Mouse (Mus musculus) left cerebral cortex, postnatal 4 days (tissue): ENCODE data around the gene Jpt1. TPM values are rescaled to one million over a fixed set of nuclear protein-coding genes. Genes with fewer than 3 reads are reported as not detected.

Experiments used
- DNase-seq: peaks from one replicate; pipeline ENCODE4 v3.0.0-alpha.2; 2022
- intact Hi-C: fragments of 180-260 bp; cut with DNase I; formaldehyde crosslinking; loops from one replicate; pipeline ENCODE4 v1.15.1; 2025
- microRNA-seq: library from miRNA; unstranded; fragments of <30 nt; microRNA quantifications from one replicate; pipeline ENCODE4 v1.2.0, GENCODE M21; 2022
- total RNA-seq, 2 experiments: library from RNA; stranded (reverse); gene quantifications; 2 replicates each; pipeline ENCODE4 v1.2.3; 2021

The Jpt1 gene
- total RNA-seq, 2 experiments from 2014 or later = 803 to 865 TPM

GRCm38 (mm10) chr11:115448075-115448474 is 66.1 kb downstream of the Jpt1 start:
- no peak for DNase-seq
- intact Hi-C loops = no loop called here

Small RNA genes lying within 50 kb of the gene (microRNA-seq; reads per million reads assigned to microRNA genes)
- 0.90 reads per million for gene Mir3968

Other genes starting within 250 kb of the Jpt1 start
- gene Grin2c, start 247.1 kb downstream of the Jpt1 start, total RNA-seq = 1 to 10 TPM; 1.4 to 2.0 TPM
- gene Fdxr, start 237.3 kb downstream of the Jpt1 start, total RNA-seq = 10 to 100 TPM; 24.4 to 25.8 TPM
- gene Fads6, start 216.7 kb downstream of the Jpt1 start, total RNA-seq = 1 to 10 TPM; 2.9 to 4.1 TPM
- not detected for gene Otop2, start 207.2 kb downstream of the Jpt1 start, total RNA-seq
- gene Ush1g, start 192.3 kb downstream of the Jpt1 start, total RNA-seq = under 1 TPM in 1 of 2 experiments, not detected in 1; 0.24 TPM
- under 1 TPM in 1 of 2 experiments, not detected in 1; 0.42 TPM for gene Otop3, start 179.7 kb downstream of the Jpt1 start, total RNA-seq
- gene Hid1, start 146.6 kb downstream of the Jpt1 start, total RNA-seq = 10 to 100 TPM; 72.7 to 80.6 TPM
- 10 to 100 TPM; 31.4 to 33.1 TPM for gene Cdr2l, start 132.5 kb downstream of the Jpt1 start, total RNA-seq
- gene Mrpl58, start 110.6 kb downstream of the Jpt1 start, total RNA-seq = 100 to 1,000 TPM in 1 of 2 experiments, 10 to 100 TPM in 1; 97.9 to 109 TPM
- gene Atp5h, start 94.4 kb downstream of the Jpt1 start, total RNA-seq = 100 to 1,000 TPM; 290 to 310 TPM
- 10 to 100 TPM; 47.7 to 52.9 TPM for gene Kctd2, start 94.3 kb downstream of the Jpt1 start, total RNA-seq
- gene Trim80, start 73.8 kb downstream of the Jpt1 start, total RNA-seq = under 1 TPM in 1 of 2 experiments, not detected in 1; 0.20 TPM
- not detected for gene Slc16a5, start 51.9 kb downstream of the Jpt1 start, total RNA-seq
- gene Armc7, start 38.7 kb downstream of the Jpt1 start, total RNA-seq = 10 to 100 TPM in 1 of 2 experiments, 1 to 10 TPM in 1; 9.9 to 10.2 TPM
- gene Nt5c, start 22.5 kb downstream of the Jpt1 start, total RNA-seq = 10 to 100 TPM; 57.4 to 70.8 TPM
- gene Sumo2, start 21.9 kb upstream of the Jpt1 start, total RNA-seq = 100 to 1,000 TPM; 439 to 466 TPM
- 10 to 100 TPM; 66.6 to 73.4 TPM for gene Nup85, start 50.0 kb upstream of the Jpt1 start, total RNA-seq
- gene Mrps7, start 89.5 kb upstream of the Jpt1 start, total RNA-seq = 10 to 100 TPM; 43.0 to 44.1 TPM
- 10 to 100 TPM; 83.9 to 85.2 TPM for gene Gga3, start 89.7 kb upstream of the Jpt1 start, total RNA-seq
- gene Mif4gd, start 98.6 kb upstream of the Jpt1 start, total RNA-seq = 10 to 100 TPM; 13.3 to 14.1 TPM
- 10 to 100 TPM; 55.3 to 56.6 TPM for gene Slc25a19, start 113.9 kb upstream of the Jpt1 start, total RNA-seq
- gene Grb2, start 194.2 kb upstream of the Jpt1 start, total RNA-seq = 100 to 1,000 TPM; 218 to 220 TPM